Mouse (Mus musculus) stomach, adult 2 months (tissue): ENCODE data around the gene Tmprss4. TPM values are rescaled to one million over a fixed set of nuclear protein-coding genes. Genes with fewer than 3 reads are reported as not detected.

Experiments
- polyA plus RNA-seq: library from polyadenylated mRNA; depleted of rRNA; stranded (reverse); fragments of >200 nt; gene quantifications from 2 replicates; pipeline ENCODE4 v1.2.3, GENCODE M21; 2012; rRNA removed

Tmprss4 gene
- 18.1 and 18.7 TPM in 2 replicates for polyA plus RNA-seq

DNA sequence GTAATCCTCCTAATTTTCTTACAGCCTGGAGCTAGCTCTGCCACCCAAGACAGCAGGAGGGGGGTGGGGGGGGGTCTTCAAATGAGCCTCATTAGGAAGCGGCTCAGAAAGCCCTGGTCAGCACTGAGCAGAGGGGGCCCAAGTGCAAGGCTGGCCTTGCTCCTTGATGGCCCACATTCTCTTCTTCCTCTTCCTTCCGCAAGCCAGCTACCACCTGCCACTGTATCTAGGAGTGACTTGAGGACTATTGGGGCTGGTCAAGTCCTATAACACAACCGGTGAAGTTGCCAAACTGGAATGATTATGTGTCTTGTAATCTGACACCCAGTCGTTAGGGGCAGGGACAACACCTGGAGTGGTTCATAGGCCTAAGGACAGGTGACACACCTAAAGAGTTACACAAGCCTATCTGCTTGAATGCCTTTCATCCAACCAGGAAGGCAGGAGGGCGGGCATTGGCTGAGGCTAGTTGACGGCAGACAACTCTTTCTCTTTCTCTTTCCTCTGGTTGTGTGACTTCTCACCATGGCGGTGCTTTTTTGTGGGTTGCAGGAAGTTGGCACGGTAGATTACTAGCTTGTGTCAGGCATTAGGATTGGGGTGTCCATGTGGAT lies at the start of gene Tmprss4:
Tmprss4 (minus strand) TSS at position 296 of the 614 bp plus-strand sequence.

DNA sequence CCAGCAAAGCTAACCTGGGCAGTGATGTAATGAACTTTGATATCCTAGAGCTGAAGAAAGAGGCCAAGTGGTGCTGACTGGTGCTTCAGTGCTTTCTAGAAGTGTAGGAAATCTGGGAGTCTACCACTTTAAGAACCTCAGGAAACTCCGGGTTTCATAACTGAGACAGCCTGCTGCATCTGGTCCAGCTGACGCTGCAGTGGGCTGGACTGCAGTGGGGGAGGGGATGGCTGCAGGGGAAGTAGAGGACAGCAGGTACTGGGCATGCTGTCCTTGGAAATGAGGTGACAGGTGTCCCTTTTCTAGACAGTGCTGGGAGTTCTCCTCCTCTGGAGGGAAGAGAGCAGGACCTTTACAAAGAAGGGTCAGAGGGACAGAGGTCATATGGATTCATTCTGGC lies 22.1 kb downstream of the Tmprss4 start, which contains the start of gene BC049352:
BC049352 (plus strand) TSS at position 238 of the 400 bp plus-strand sequence.

GRCm38 (mm10) chr9:45138191-45139032 lies 65.5 kb downstream of the Tmprss4 start, which contains the start of gene Scn4b:
Scn4b (plus strand) TSS chr9:45138395.

Other genes with a start within 250 kb of the Tmprss4 start
- gene Ube4a, start 238.5 kb downstream of the Tmprss4 start, polyA plus RNA-seq = 1.8 and 2.3 TPM in 2 replicates
- gene Cd3g, start 223.7 kb downstream of the Tmprss4 start, polyA plus RNA-seq = not detected in 2 replicates
- gene Cd3d, start 222.3 kb downstream of the Tmprss4 start, polyA plus RNA-seq = not detected in 2 replicates
- gene Cd3e, start 194.5 kb downstream of the Tmprss4 start, polyA plus RNA-seq = 0.09 and 0.13 TPM in 2 replicates
- 11.4 and 16.6 TPM in 2 replicates for gene Mpzl2, start 164.3 kb downstream of the Tmprss4 start, polyA plus RNA-seq
- gene Mpzl3, start 148.9 kb downstream of the Tmprss4 start, polyA plus RNA-seq = 3.1 and 3.7 TPM in 2 replicates
- 0.12 TPM in 1 of 2 replicates, not detected in the other for gene Jaml, start 124.9 kb downstream of the Tmprss4 start, polyA plus RNA-seq
- gene Scn2b, start 86.3 kb downstream of the Tmprss4 start, polyA plus RNA-seq = 0.19 TPM in 2 replicates
- gene Scn4b, start 65.7 kb downstream of the Tmprss4 start, polyA plus RNA-seq = 0.74 and 0.95 TPM in 2 replicates
- 0.08 TPM in 1 of 2 replicates, not detected in the other for gene BC049352, start 22.1 kb downstream of the Tmprss4 start, polyA plus RNA-seq
- 1.2 and 1.8 TPM in 2 replicates for gene Il10ra, start 65.1 kb upstream of the Tmprss4 start, polyA plus RNA-seq
- 9.6 and 16.8 TPM in 2 replicates for gene Tmprss13, start 115.0 kb upstream of the Tmprss4 start, polyA plus RNA-seq
- 43.4 and 66.9 TPM in 2 replicates for gene Fxyd6, start 166.1 kb upstream of the Tmprss4 start, polyA plus RNA-seq
- gene Fxyd2, start 195.6 kb upstream of the Tmprss4 start, polyA plus RNA-seq = 3.4 and 3.7 TPM in 2 replicates
- gene Dscaml1, start 222.5 kb upstream of the Tmprss4 start, polyA plus RNA-seq = 0.08 and 0.15 TPM in 2 replicates